Mouse (Mus musculus) retina, embryonic 14.5 days (tissue): ENCODE data around the gene Fam110c.

Experiments used
- DNase-seq: peaks from one replicate; pipeline ENCODE4 v3.0.0-alpha.2; 2015; ENCODE audit warnings: low spot score

Gene Fam110c

GRCm38 (mm10) chr12:31101821-31102220, 28.2 kb downstream of the Fam110c start:
- no peak for DNase-seq

GRCm38 (mm10) chr12:31116005-31116466, 42.4 kb downstream of the Fam110c start:
- DNase-seq: peak; percentile 84

- DNase-seq: no peak
Measured at GRCm38 (mm10) chr12:31120535-31120934, 46.9 kb downstream of the Fam110c start.

- DNase-seq: no peak
Measured at GRCm38 (mm10) chr12:31122892-31123622, 49.4 kb downstream of the Fam110c start.

GRCm38 (mm10) chr12:31126071-31126470, 52.4 kb downstream of the Fam110c start:
- DNase-seq: peak; percentile 47

GRCm38 (mm10) chr12:31129548-31129947, 55.9 kb downstream of the Fam110c start:
- DNase-seq: no peak
